Mouse (Mus musculus): ENCODE measurements around the gene Slc35f3.
A peak's percentile ranks its signal among the peaks of the same experiment; 100 is the strongest.

The Slc35f3 gene

DNA sequence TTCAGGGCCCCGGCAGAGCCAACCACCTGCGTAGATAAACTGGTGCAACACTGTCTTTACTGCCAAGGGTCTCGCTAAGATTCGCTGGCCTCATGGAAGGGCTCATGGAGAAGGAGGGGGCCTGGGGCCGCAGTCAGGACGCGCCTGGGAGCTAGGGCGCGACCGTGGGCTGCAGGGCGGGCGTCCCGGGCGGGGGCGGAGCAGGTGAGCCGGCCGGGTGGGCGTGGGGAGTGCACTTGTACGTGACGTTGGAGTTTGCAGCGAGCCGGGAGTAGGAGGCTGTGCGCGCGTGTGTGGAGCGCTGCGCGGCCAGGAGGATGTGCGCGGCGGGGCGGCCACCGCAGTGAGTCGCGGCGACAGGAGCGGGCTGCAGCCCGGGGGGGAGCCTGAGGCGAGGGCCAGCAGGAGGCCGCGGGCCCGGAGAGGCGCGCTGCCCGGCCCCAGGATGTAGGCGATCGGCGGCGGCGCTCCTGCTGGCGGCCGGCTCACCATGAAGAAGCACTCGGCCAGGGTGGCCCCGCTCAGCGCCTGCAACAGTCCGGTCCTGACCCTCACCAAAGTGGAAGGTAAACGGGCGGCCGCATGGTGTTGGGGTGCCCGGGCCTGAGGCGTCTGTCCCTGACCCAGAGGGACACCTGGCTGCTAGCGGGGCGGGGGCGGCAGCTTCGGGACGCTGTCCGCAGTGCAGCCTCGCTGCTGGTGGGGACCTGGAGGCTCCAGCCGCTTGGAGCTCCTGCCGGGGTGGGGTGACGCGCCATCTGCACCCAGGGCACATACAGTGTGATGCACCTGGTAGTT is at the start of gene Slc35f3:
TSS of gene Slc35f3 (plus strand) at position 263 of the 798 bp plus-strand sequence.
- DNase-seq (ENCODE audit: low spot score): no peak

DNA sequence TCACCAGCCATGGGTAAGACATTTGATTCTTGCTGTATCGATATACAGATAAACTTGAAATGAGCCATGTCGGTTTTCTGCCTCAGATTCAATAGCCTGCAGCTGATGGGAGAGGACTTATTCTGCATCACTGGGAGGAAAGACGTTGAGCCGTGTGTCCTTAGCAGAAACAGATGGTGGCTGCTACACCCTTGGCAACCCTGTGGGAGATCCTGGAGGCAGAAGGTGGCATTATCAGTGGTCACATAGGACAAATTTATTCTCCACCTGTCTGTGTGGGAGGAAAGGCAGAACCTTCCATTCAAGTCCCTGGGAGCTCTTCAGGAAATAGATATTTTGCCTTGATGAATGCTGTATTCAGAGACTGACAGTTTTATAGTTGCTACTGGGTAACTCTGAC is 47.9 kb upstream of the Slc35f3 start:
- no peak for DNase-seq (ENCODE audit: low spot score)

GRCm38 (mm10) chr8:126256585-126257391 is 41.6 kb upstream of the Slc35f3 start:
- no peak for DNase-seq (ENCODE audit: low spot score)

DNA sequence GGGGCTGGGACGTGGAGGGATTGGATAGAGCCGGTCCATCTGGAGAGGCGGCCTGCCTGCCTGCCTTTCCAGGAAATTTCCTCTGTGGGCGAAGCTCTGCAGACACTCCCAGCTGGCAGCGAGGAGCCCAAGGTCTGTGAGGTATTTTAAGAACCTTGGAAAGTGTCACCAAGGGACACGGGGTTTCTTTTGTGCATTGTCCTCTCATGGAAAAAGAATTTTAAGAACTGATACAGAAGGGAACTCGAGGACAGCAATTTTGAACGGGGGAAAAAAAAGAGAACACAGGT is 41.0 kb upstream of the Slc35f3 start:
- DNase-seq (ENCODE audit: low spot score): no peak

- DNase-seq (ENCODE audit: low spot score): peak; percentile 35
Observed at GRCm38 (mm10) chr8:126258175-126258781, 40.1 kb upstream of the Slc35f3 start.

GRCm38 (mm10) chr8:126265186-126265585 is 33.2 kb upstream of the Slc35f3 start:
- no peak for DNase-seq (ENCODE audit: low spot score)

- no peak for DNase-seq (ENCODE audit: low spot score)
Observed at GRCm38 (mm10) chr8:126267118-126267517, 31.2 kb upstream of the Slc35f3 start.

DNA sequence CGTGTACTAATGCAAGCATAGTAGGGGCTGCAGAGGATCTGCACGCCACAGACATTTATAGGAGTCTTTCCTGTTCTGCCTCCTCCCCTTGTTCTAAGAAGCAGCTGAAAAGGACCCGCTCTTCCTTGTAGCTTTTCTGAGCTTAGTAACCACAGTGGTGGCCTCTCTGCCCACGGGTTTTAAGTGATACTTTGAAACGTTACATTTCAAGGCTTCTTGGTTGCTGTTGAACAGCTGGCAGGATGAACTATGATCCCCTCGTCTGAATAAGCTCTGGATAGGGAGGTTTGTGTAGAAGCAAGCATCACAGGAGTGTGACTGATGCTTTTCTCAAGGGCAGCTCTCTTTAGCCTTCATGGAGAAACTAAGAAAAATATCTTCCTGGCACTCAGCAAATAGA is 28.6 kb upstream of the Slc35f3 start:
- DNase-seq (ENCODE audit: low spot score): no peak

DNA sequence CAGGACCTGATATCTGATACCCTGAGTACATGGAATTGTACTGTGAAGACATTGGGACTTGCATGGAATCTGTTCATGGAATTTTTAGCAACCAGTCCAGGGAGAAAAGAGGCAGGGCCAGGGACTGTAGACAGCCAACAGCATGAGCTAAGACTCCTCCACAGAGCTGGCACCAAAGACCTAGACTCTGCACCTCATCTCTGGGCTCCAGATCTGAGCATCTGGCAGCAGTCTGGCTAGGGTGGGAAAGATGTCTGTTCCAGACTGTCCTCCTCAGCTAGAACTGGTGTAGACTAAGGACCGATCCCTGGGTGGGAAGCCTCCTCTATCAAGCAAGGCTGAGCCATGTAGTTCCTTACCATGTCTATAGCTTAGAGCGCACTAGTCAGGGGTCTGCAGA is 25.9 kb upstream of the Slc35f3 start:
- DNase-seq (ENCODE audit: low spot score): no peak

- no peak for DNase-seq (ENCODE audit: low spot score)
Observed at GRCm38 (mm10) chr8:126273066-126273465, 25.3 kb upstream of the Slc35f3 start.

GRCm38 (mm10) chr8:126274866-126275360 is 23.4 kb upstream of the Slc35f3 start:
- no peak for DNase-seq (ENCODE audit: low spot score)

- no peak for DNase-seq (ENCODE audit: low spot score)
Observed at GRCm38 (mm10) chr8:126275886-126276285, 22.5 kb upstream of the Slc35f3 start.

DNA sequence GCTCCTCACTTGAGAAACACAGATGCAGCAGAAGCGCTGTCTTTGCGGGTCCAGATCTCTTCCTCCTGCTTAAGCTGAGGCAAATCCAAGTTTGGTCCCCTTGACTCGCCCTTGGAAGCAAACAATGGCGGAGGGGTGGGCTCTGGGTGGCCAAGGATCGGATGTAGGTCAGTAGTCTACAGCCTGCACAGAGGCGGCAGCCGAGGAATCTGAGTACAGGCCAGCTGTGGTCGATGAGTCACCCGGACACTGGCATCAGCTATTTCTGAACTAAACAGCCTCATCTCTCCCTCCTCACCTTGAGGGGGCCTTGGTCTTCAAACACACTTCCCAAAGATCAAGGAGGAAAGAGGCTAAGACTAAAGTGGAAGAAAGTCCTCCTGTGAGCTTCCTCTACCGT is 6.4 kb upstream of the Slc35f3 start:
- no peak for DNase-seq (ENCODE audit: low spot score)

GRCm38 (mm10) chr8:126297284-126297845 is 993 bp upstream of the Slc35f3 start:
- DNase-seq (ENCODE audit: low spot score): no peak

GRCm38 (mm10) chr8:126299333-126299732 is 975 bp downstream of the Slc35f3 start:
- DNase-seq (ENCODE audit: low spot score): no peak

GRCm38 (mm10) chr8:126300350-126300749 is 2.0 kb downstream of the Slc35f3 start:
- DNase-seq (ENCODE audit: low spot score): no peak

- DNase-seq (ENCODE audit: low spot score): no peak
Observed at GRCm38 (mm10) chr8:126301580-126301979, 3.2 kb downstream of the Slc35f3 start.

DNA sequence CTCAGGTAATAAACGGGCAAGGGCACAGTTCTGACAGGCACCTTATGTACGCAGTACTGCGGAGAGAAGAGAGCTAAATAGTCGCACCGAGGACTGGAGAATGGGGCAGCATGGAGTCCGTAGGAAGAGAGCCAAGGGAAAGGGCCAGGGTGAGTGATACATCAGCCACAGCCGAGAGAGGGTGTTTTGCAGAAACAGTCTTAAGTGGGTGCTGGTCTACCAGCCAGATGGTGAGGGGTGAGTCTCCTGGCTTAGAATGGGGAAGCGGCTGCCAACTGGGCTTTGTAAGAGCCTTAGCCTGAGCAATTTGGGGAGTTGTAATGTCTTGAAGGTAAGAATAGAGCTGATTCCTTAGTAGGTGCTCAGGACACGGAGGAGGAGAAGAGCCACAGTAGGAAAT is 8.8 kb downstream of the Slc35f3 start:
- no peak for DNase-seq (ENCODE audit: low spot score)

GRCm38 (mm10) chr8:126309015-126309414 is 10.7 kb downstream of the Slc35f3 start:
- DNase-seq (ENCODE audit: low spot score): no peak

GRCm38 (mm10) chr8:126324931-126325330 is 26.6 kb downstream of the Slc35f3 start:
- DNase-seq (ENCODE audit: low spot score): no peak

DNA sequence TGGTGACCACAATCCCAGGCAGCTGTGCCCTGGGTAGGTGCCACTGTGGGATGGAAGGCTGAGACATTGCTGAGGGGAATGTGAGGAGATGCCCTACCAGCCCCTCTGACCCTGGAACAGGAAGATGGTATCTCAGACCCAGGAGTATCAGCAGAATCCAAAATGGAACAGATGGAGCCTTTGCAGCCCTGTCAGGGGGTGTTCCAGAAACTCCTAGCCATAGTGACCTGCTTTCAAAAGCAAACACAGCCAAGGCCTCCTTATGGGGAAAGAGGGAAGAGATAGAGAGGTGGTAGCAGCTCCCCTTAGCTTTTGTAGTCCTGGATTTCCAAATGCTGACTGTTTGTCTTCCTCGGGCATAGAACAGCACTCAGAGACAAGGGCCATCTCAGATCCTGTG is 27.8 kb downstream of the Slc35f3 start:
- no peak for DNase-seq (ENCODE audit: low spot score)

DNA sequence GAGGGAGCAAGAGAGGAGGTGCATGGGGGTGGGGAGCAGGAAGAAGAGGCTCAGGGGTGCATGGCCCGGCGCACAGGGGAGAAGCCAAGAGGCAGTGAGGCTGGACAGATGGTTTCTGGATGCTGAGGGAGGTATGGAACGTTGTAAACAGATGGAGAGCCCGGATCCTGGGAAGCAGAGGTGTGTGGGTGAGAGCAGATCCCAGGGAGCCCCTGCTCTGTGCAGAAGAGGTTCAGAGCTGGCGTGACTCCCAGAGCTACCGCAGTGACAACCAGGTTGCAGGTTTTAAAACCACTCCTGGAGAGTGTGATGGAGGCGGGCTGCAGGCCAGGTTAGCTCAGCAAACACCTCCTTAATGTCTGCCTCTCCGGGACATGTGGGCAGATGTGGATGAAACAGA is 28.4 kb downstream of the Slc35f3 start:
- no peak for DNase-seq (ENCODE audit: low spot score)

- DNase-seq (ENCODE audit: low spot score): no peak
Observed at GRCm38 (mm10) chr8:126327786-126328185, 29.4 kb downstream of the Slc35f3 start.
